Mouse (Mus musculus): Measurements from ENCODE around the gene Zfp871.
"Not testable (repeated sequence)": the region's sequence is repeated elsewhere in the genome, so short reads cannot be mapped to it uniquely, and the experiment has no call there.

Gene Zfp871

DNA sequence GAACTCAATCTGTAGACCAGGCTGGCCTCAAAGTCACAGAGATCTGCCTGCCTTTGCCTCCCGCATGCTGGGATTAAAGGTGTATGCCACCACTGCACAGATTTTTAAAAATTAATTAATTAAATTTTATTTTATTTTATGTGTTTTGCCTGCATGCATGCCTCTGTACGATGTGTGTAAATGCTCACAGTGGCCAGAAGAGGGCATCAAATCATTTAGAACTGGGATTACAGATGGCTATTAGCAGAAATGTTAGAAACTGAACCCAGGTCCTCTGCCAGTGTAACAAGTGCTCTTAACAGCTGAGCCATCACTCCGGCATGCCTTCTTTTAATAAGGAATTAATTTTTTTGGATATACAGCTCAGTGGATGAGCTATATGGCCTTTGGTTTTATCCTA lies 59.1 kb downstream of the Zfp871 start:
- DNase-seq, result peak; percentile 3

DNA sequence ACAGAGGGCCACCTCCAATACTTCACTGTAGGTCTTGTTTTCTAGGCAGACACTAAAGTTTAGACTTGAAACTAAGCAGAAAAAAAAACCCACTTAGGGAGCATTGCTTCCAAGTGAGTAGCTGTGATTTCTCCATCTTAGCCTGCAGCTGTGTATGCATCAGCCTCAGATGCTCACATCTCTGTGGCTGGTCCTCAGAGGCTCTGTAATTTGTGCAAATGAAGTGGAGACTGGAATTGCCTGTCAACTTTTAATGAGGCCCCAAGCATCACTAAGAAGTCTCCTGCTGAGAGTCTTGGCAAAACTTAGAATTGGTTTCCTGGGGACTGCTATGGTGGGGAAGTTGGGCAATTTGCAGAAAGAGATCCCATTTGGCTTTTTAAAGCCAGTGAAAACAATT lies 61.7 kb downstream of the Zfp871 start:
- DNase-seq, result not testable (repeated sequence)

DNA sequence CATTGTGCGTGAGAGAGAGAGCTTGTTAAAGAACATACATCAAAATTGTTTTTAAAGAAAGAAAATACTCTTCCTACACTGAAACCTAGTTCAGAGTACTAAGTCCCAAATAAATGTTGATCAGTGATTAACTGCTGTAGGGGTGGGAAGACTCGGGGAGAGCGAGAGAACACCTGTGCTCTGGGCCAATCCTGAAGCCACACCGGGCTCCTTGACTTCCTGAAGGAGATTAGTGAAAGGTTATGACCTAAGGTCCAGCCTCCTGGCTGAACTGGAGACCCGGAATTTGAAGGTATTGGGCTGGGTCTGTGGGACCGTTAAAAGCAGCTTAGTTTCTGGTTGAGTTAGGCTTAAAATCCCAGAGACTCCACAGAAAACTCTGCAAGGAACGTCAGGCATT lies 65.3 kb downstream of the Zfp871 start:
- no peak for DNase-seq

- not testable (repeated sequence) for DNase-seq
Measured at GRCm38 (mm10) chr17:32722151-32722550, 65.9 kb downstream of the Zfp871 start.

Data from cerebellum, postnatal 10 days (tissue).